Mouse (Mus musculus): ENCODE data around the gene Gprin1. TPM values are rescaled to one million over a fixed set of nuclear protein-coding genes. Genes with fewer than 3 reads are reported as not detected.
A peak's percentile ranks its signal among the peaks of the same experiment; 100 is the strongest.

Gprin1 gene
- polyA plus RNA-seq, 1 experiment from 2014 or later, result 5.8 TPM

- ATAC-seq, result no peak
- no peaks in the 10 kb centered on the region for H3K9me3 ChIP-seq
- H3K4me2 ChIP-seq (replicated peaks), result no peak within 1 kb of the TSS
- H3K4me3 ChIP-seq (replicated peaks), result no peak within 1 kb of the TSS
- H3K27ac ChIP-seq, result no peak within 1 kb of the TSS
- peaks cover 6% of the 10 kb centered on the region; the same call in 1 of the 2 replicates for H3K4me1 ChIP-seq (replicated peaks)
- no peaks in the 10 kb centered on the region for H3K27me3 ChIP-seq
- H3K9ac ChIP-seq (replicated peaks), result no peak within 1 kb of the TSS
- WGBS, result 90% methylated on average over 4 of the region's 4 CpGs
- H3K36me3 ChIP-seq, result no peaks in the 10 kb centered on the region
Measured at GRCm38 (mm10) chr13:54783698-54784097, 34.0 kb upstream of the Gprin1 start, which contains the start of gene Eif4e1b. Gene Eif4e1b, plus strand, starts transcription at chr13:54783998.

- Histone ChIP-seq H3K4me2 (replicated peaks) (no peak overlapping the region), H3K27me3 (no peaks in the 10 kb centered on the region), H3K27ac (no peak overlapping the region), H3K36me3 (no peaks in the 10 kb centered on the region), H3K9me3 (no peaks in the 10 kb centered on the region), H3K9ac (replicated peaks) (no peak overlapping the region), H3K4me1 (replicated peaks) (peaks cover 6% of the 10 kb centered on the region; the same call in 1 of the 2 replicates), H3K4me3 (replicated peaks) (no peak overlapping the region)
- no peak for ATAC-seq
- 37% methylated on average over 2 of the region's 2 CpGs for WGBS
Measured at GRCm38 (mm10) chr13:54783235-54783634, 33.6 kb upstream of the Gprin1 start.

DNA sequence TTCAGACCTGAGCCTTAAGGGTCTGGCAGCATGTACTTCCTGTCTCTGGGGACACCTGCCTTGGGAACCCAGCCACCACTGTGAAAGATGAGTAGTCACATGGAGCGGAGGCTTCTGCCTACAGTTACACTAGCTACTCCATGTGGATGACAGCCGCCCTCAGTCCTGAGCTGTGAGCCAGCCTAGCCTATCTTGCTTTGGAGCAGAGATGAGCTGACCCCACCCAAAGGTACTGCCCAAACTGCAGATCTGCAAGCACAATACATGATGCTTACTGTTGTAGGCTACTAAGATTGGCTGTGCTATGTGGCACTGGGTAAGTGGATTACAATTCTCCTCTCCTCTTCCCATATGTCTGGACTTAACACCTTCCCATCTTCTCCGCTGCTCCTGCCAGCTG, 31.4 kb upstream of the Gprin1 start:
- no peak overlapping the region for H3K4me3 ChIP-seq (replicated peaks)
- H3K27me3 ChIP-seq, result no peaks in the 10 kb centered on the region
- WGBS, result 92% methylated on average over 3 of the region's 3 CpGs
- ATAC-seq, result no peak
- H3K36me3 ChIP-seq, result no peaks in the 10 kb centered on the region
- no peak overlapping the region for H3K4me2 ChIP-seq (replicated peaks)
- H3K4me1 ChIP-seq (replicated peaks), result peaks cover 6% of the 10 kb centered on the region; the same call in 1 of the 2 replicates
- H3K27ac ChIP-seq, result peak overlapping the region; percentile 44; the same call in 1 of the 2 replicates
- H3K9ac ChIP-seq (replicated peaks), result no peak overlapping the region
- no peaks in the 10 kb centered on the region for H3K9me3 ChIP-seq

- Histone ChIP-seq H3K9ac (replicated peaks) (no peak overlapping the region), H3K9me3 (no peaks in the 10 kb centered on the region), H3K27me3 (no peaks in the 10 kb centered on the region), H3K27ac (peak overlapping the region; percentile 44; the same call in 1 of the 2 replicates), H3K36me3 (no peaks in the 10 kb centered on the region), H3K4me1 (replicated peaks) (peaks cover 6% of the 10 kb centered on the region; the same call in 1 of the 2 replicates), H3K4me2 (replicated peaks) (no peak overlapping the region), H3K4me3 (replicated peaks) (no peak overlapping the region)
- no peak for ATAC-seq
- 76% methylated on average over 3 of the region's 3 CpGs for WGBS
Measured at GRCm38 (mm10) chr13:54780592-54780991, 30.9 kb upstream of the Gprin1 start.

DNA sequence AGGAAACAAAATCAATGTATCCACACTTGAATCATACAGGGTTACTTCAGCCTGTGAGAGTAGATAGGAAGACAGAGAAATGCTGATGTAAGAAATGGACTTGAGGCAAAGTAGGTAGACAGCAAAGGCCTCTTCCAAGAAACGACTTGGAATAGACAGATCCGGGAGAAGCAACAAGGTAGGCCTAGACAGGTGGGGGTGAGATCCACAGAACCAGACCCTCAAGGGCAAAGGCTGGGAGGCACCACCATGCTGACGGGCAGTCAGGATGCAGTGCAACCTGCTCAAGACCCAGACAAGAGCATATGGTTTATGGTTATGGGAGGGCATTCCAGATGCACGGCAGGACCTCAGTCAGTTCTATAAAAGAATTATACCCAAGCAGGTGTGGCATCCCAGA, 17.3 kb upstream of the Gprin1 start:
- Histone ChIP-seq H3K9me3 (no peaks in the 10 kb centered on the region), H3K4me1 (replicated peaks) (peaks cover 16% of the 10 kb centered on the region), H3K36me3 (no peaks in the 10 kb centered on the region), H3K27ac (no peak overlapping the region), H3K4me3 (replicated peaks) (no peak overlapping the region), H3K4me2 (replicated peaks) (no peak overlapping the region; the same call in 1 of the 2 replicates), H3K27me3 (peaks cover 59% of the 10 kb centered on the region), H3K9ac (replicated peaks) (no peak overlapping the region)
- WGBS, result 83% methylated on average over 4 of the region's 4 CpGs
- no peak for ATAC-seq

DNA sequence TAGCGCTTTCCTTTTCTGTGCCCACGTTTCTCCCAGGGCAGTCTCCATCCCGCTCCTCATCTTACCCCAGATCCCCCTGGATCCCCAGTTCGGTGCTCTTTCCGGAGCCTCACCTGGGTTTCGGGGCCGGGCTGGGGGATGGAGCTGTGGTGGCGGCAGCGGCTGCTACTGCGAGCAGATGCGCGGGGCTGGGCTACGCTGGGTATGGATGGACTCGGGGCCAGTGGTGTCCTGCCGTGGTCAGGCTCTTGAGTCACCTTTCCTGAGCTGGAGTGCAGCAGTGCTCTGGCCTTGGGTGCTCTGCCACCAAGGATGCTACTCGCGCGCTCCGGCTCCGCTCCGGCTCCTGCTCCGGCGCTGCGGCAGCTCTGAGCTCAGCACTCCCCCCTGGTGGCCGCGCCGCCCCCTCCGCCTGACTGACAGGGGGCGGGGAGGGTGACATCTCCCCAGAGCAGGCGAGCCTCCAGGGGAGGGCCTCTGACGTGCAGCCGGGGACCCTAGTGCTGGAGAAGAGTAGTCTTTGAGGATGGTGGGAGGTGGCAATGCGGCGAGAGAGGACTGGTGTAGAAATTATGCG, 16.6 kb upstream of the Gprin1 start, which contains the start of gene Sncb:
Sncb (minus strand) TSS at position 404 of the 577 bp plus-strand sequence.
- H3K4me2 ChIP-seq (replicated peaks), result peak within 1 kb of the TSS; percentile 88
- H3K4me1 ChIP-seq (replicated peaks), result peaks cover 16% of the 10 kb centered on the region
- ATAC-seq, result peak; percentile 86
- no peaks in the 10 kb centered on the region for H3K36me3 ChIP-seq
- peaks cover 64% of the 10 kb centered on the region for H3K27me3 ChIP-seq
- under 1% methylated on average over 35 of the region's 35 CpGs for WGBS
- peak within 1 kb of the TSS; percentile 76 for H3K9ac ChIP-seq (replicated peaks)
- peak within 1 kb of the TSS; percentile 25; the same call in 1 of the 2 replicates for H3K27ac ChIP-seq
- H3K4me3 ChIP-seq (replicated peaks), result peak within 1 kb of the TSS; percentile 54
- no peaks in the 10 kb centered on the region for H3K9me3 ChIP-seq

GRCm38 (mm10) chr13:54765281-54766191, 15.9 kb upstream of the Gprin1 start:
- peak overlapping the region; percentile 76 for H3K9ac ChIP-seq (replicated peaks)
- 5% methylated on average over 44 of the region's 44 CpGs for WGBS
- H3K4me2 ChIP-seq (replicated peaks), result peak overlapping the region; percentile 88
- no peak overlapping the region for H3K27ac ChIP-seq
- peak overlapping the region; percentile 54 for H3K4me3 ChIP-seq (replicated peaks)
- peak; percentile 70 for ATAC-seq
- H3K9me3 ChIP-seq, result no peaks in the 10 kb centered on the region
- peaks cover 72% of the 10 kb centered on the region for H3K27me3 ChIP-seq
- H3K4me1 ChIP-seq (replicated peaks), result peaks cover 16% of the 10 kb centered on the region
- no peaks in the 10 kb centered on the region for H3K36me3 ChIP-seq

GRCm38 (mm10) chr13:54760906-54761305, 11.2 kb upstream of the Gprin1 start:
- Histone ChIP-seq H3K9ac (replicated peaks) (no peak overlapping the region), H3K4me1 (replicated peaks) (peaks cover 33% of the 10 kb centered on the region), H3K4me3 (replicated peaks) (no peak overlapping the region), H3K9me3 (no peaks in the 10 kb centered on the region), H3K36me3 (no peaks in the 10 kb centered on the region), H3K27ac (no peak overlapping the region), H3K4me2 (replicated peaks) (no peak overlapping the region), H3K27me3 (peaks cover 54% of the 10 kb centered on the region)
- WGBS, result 76% methylated on average over 7 of the region's 7 CpGs
- no peak for ATAC-seq

DNA sequence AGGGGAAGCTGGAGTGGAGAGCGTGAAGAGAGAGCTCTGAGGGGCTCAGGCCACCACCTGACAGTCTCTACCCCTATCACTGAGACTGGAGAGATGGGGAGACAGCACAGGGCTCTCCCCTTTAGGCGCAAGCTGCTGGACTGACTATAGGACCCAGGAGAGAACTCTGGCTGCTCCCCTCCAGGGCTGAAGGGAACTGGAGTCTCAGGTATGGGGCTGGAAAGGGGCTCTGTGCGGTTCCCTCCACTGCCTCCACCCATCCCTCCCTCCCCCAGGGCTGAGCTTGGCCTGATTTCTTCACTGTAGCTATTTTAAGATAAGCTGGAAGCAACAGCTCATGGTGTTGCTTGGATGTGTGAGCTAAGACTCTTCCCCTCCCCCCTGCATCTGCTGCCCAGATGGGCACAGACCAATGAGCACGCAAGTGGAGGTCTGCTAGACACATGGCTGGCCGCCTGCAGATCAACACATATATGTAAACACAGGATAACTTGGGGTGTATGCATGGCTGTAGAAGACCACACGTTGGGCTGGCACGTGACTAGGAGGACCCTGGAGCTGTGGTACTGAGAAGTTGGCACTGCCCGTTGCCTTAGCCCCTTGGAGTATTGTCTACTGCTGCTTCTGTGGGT, 10.6 kb upstream of the Gprin1 start:
- H3K4me2 ChIP-seq (replicated peaks), result no peak overlapping the region
- H3K9ac ChIP-seq (replicated peaks), result no peak overlapping the region
- H3K4me3 ChIP-seq (replicated peaks), result no peak overlapping the region
- H3K36me3 ChIP-seq, result no peaks in the 10 kb centered on the region
- ATAC-seq, result no peak
- H3K27ac ChIP-seq, result no peak overlapping the region
- H3K4me1 ChIP-seq (replicated peaks), result peaks cover 34% of the 10 kb centered on the region
- WGBS, result 64% methylated on average over 8 of the region's 8 CpGs
- H3K27me3 ChIP-seq, result peaks cover 48% of the 10 kb centered on the region
- H3K9me3 ChIP-seq, result no peaks in the 10 kb centered on the region

DNA sequence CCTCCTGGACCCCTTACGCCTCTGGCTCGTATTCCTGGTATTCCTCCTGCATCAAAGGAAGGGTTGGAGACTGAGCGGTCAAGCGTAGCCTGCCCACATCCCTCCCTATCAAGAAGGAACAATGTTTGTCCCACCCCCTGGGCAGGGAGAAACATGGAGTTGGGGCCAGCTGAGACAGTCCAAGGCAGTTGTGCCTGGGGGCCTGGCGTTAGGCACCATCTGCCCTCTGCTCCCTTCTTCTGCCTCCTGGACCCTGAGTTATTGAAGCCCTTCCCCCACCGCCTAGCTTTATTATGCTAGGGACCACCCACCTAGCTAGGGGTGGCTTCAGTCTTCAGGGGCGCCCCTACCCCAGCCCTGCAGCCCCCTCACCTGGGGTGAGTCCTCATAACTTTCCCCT, 9.8 kb upstream of the Gprin1 start:
- no peak overlapping the region; the same call in 1 of the 2 replicates for H3K27ac ChIP-seq
- H3K9me3 ChIP-seq, result no peaks in the 10 kb centered on the region
- peaks cover 42% of the 10 kb centered on the region for H3K4me1 ChIP-seq (replicated peaks)
- ATAC-seq, result peak; percentile 3; the same call in 1 of the 2 replicates
- peak overlapping the region; percentile 47 for H3K4me3 ChIP-seq (replicated peaks)
- H3K4me2 ChIP-seq (replicated peaks), result peak overlapping the region; percentile 88
- H3K9ac ChIP-seq (replicated peaks), result peak overlapping the region; percentile 69
- peaks cover 40% of the 10 kb centered on the region for H3K27me3 ChIP-seq
- 5% methylated on average over 7 of the region's 7 CpGs for WGBS
- H3K36me3 ChIP-seq, result no peaks in the 10 kb centered on the region

DNA sequence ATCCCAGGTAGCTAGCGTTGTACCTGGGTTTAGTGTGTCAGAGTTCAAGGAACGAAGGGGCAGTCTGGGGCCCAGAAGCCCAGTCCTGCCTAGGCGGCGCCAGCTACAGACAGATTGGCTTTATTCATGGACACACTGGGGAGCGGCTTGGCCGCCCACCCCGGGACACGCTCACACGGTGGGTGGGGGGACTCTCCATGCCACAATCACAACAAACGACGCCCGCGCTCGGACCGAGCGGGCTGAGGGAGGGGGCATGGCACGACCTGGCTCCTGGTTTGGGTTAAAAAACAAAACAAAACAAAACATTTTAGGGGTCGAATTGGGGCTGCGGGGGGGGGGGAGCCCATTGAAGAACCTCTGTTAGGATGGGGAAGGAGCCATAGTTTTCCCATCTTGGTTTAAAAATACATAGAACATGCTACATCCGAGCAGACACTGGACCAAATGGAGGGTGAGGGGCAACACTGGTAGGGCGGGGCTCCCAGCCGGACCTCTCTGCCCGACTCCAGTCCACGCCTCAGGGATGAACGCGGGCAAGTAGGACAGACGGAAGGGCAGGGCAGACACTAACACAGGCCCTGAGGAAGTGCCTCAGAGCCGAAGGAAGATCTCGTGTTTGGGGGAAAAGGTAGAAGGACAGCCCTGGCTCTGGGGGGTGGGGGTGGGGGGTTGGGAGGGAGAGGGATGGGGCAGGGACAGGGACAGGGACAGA, 9.2 kb upstream of the Gprin1 start:
- Histone ChIP-seq H3K27me3 (peaks cover 34% of the 10 kb centered on the region), H3K4me1 (replicated peaks) (peaks cover 47% of the 10 kb centered on the region), H3K9me3 (no peaks in the 10 kb centered on the region), H3K9ac (replicated peaks) (peak overlapping the region; percentile 69), H3K27ac (peak overlapping the region; percentile 94), H3K4me3 (replicated peaks) (peak overlapping the region; percentile 47), H3K4me2 (replicated peaks) (peak overlapping the region; percentile 88), H3K36me3 (no peaks in the 10 kb centered on the region)
- under 1% methylated on average over 29 of the region's 29 CpGs for WGBS
- ATAC-seq, result peak; percentile 19
